Mouse (Mus musculus) myocyte (in vitro differentiated cells): Measurements from ENCODE around the gene Snapin. TPM values are rescaled to one million over a fixed set of nuclear protein-coding genes. Genes with fewer than 3 reads are reported as not detected.

Source experiments
- H3K27me3 ChIP-seq: one replicate; pipeline ENCODE4 v1.6.1; 2011; ENCODE audit not compliant: control insufficient read depth, insufficient read depth, insufficient read length
- H3K36me3 ChIP-seq: one replicate; pipeline ENCODE4 v1.6.1; 2011; ENCODE audit not compliant: control insufficient read depth, insufficient read depth
- H3K4me2 ChIP-seq: one replicate; pipeline ENCODE4 v1.6.1; 2011; ENCODE audit warnings: low read depth, control low read depth
- H3K4me3 ChIP-seq: one replicate; pipeline ENCODE4 v1.5.1; 2011; ENCODE audit warnings: mild to moderate bottlenecking, control low read depth, moderate library complexity
- H3K79me2 ChIP-seq: one replicate; pipeline ENCODE4 v1.6.1; 2011; ENCODE audit not compliant: control insufficient read depth, insufficient read depth
- H3ac ChIP-seq: one replicate; pipeline ENCODE4 v1.6.1; 2011; ENCODE audit not compliant: control insufficient read depth, insufficient read length
- CEBPB ChIP-seq: IDR thresholded peaks from 2 replicates; pipeline ENCODE4 v1.6.1; 2011; ENCODE audit warnings: mild to moderate bottlenecking, moderate library complexity; ENCODE audit not compliant: poor library complexity, insufficient read depth, severe bottlenecking
- E2F4 ChIP-seq: IDR thresholded peaks from one replicate; pipeline ENCODE4 v1.6.1; 2011; ENCODE audit warnings: mild to moderate bottlenecking, control low read depth, moderate library complexity; ENCODE audit not compliant: insufficient read depth
- MAX ChIP-seq: IDR thresholded peaks from one replicate; pipeline ENCODE4 v1.6.1; 2011; ENCODE audit warnings: low read depth, mild to moderate bottlenecking, control low read depth
- MYOD1 ChIP-seq, 3 experiments: IDR thresholded peaks; one replicate each; pipeline ENCODE4 v1.6.1; 2011; ENCODE audit warnings: control low read depth in 2 of 3, low read depth in 2 of 3, mild to moderate bottlenecking in 2 of 3, moderate library complexity in 1 of 3; ENCODE audit not compliant: insufficient read length in 2 of 3, control insufficient read depth in 1 of 3
- MYOG ChIP-seq, 3 experiments: IDR thresholded peaks; one replicate each; pipeline ENCODE4 v1.6.1; 2011; ENCODE audit warnings: control low read depth in 2 of 3, low read depth in 2 of 3, mild to moderate bottlenecking in 2 of 3; ENCODE audit not compliant: insufficient read length in 2 of 3, control insufficient read depth in 1 of 3, insufficient read depth in 1 of 3
- POLR2A ChIP-seq: IDR thresholded peaks from one replicate; pipeline ENCODE4 v1.6.1; 2011; ENCODE audit warnings: low read depth, mild to moderate bottlenecking, control low read depth, moderate library complexity; ENCODE audit not compliant: insufficient read length
- POLR2AphosphoS2 ChIP-seq: IDR thresholded peaks from one replicate; pipeline ENCODE4 v1.6.1; 2011; ENCODE audit warnings: low read depth, control low read depth; ENCODE audit not compliant: insufficient read length
- REST ChIP-seq: IDR thresholded peaks from one replicate; pipeline ENCODE4 v1.6.1; 2011; ENCODE audit warnings: mild to moderate bottlenecking, control low read depth, moderate library complexity; ENCODE audit not compliant: insufficient read depth, insufficient read length
- SRF ChIP-seq: IDR thresholded peaks from one replicate; pipeline ENCODE4 v1.6.1; 2011; ENCODE audit warnings: low read depth; ENCODE audit not compliant: control insufficient read depth, insufficient read length
- TCF12 ChIP-seq: IDR thresholded peaks from one replicate; pipeline ENCODE4 v1.6.1; 2011; ENCODE audit warnings: mild to moderate bottlenecking, control low read depth; ENCODE audit not compliant: poor library complexity, insufficient read depth, severe bottlenecking
- TCF3 ChIP-seq: IDR thresholded peaks from one replicate; pipeline ENCODE4 v1.6.1; 2011; ENCODE audit warnings: low read depth, control low read depth; ENCODE audit not compliant: insufficient read length
- USF1 ChIP-seq: IDR thresholded peaks from one replicate; pipeline ENCODE4 v1.6.1; 2011; ENCODE audit warnings: low read depth, mild to moderate bottlenecking, control low read depth, moderate library complexity
- polyA plus RNA-seq: library from polyadenylated mRNA; unstranded; fragments of >200 nt; fragmentation: generic; extraction: Trizol; gene quantifications from one replicate; pipeline ENCODE4 v1.2.1, GENCODE M21; 2012; ENCODE audit warnings: missing spikeins

The Snapin gene
- polyA plus RNA-seq, 1 experiment = 33.7 TPM

- H3K79me2 ChIP-seq = no peaks in the 10 kb centered on the region
- no peaks in the 10 kb centered on the region for H3K27me3 ChIP-seq
- no peak overlapping the region for H3K4me2 ChIP-seq
- TF ChIP-seq E2F4 (no peak), POLR2AphosphoS2 (no peak), USF1 (no peak), MYOG (IDR thresholded peaks at IDR 0.05; ENCODE audit: control insufficient read depth in 1 of 3, insufficient read depth in 1 of 3, insufficient read length in 2 of 3, low read depth in 2 of 3) (no peak), POLR2A (no peak), MYOD1 (IDR thresholded peaks at IDR 0.05; ENCODE audit: control insufficient read depth in 1 of 3, insufficient read length in 2 of 3, low read depth in 2 of 3) (no peak), CEBPB (no peak), TCF3 (no peak), SRF (no peak), MAX (no peak), REST (no peak), TCF12 (no peak)
- no peak overlapping the region for H3ac ChIP-seq
- H3K36me3 ChIP-seq = no peaks in the 10 kb centered on the region
- H3K4me3 ChIP-seq = no peak overlapping the region
Measured at GRCm38 (mm10) chr3:90448626-90449025, 42.2 kb downstream of the Snapin start.

GRCm38 (mm10) chr3:90447123-90447494 is 43.7 kb downstream of the Snapin start:
- Histone ChIP-seq H3K36me3 (no peaks in the 10 kb centered on the region), H3K79me2 (no peaks in the 10 kb centered on the region), H3K27me3 (no peaks in the 10 kb centered on the region), H3K4me3 (peak overlapping the region; percentile 2), H3K4me2 (peak overlapping the region; percentile 64), H3ac (no peak overlapping the region)
- TF ChIP-seq POLR2A (no peak), TCF12 (no peak), MYOD1 (IDR thresholded peaks at IDR 0.05; ENCODE audit: control insufficient read depth in 1 of 3, insufficient read length in 2 of 3, low read depth in 2 of 3) (no peak), POLR2AphosphoS2 (no peak), REST (no peak), TCF3 (no peak), E2F4 (no peak), MAX (no peak)

GRCm38 (mm10) chr3:90446389-90447122 is 44.3 kb downstream of the Snapin start:
- TF ChIP-seq TCF3 = no peak
- peak; percentile 35 for TF ChIP-seq POLR2A
- peak; percentile 74 for TF ChIP-seq USF1
- Histone ChIP-seq H3K4me2 (peak overlapping the region; percentile 64), H3K27me3 (no peaks in the 10 kb centered on the region), H3ac (no peak overlapping the region), H3K79me2 (no peaks in the 10 kb centered on the region), H3K4me3 (peak overlapping the region; percentile 2), H3K36me3 (no peaks in the 10 kb centered on the region)

- Histone ChIP-seq H3K4me3 (peak overlapping the region; percentile 2), H3K27me3 (no peaks in the 10 kb centered on the region)
Measured at GRCm38 (mm10) chr3:90445417-90446200, 45.2 kb downstream of the Snapin start.

GRCm38 (mm10) chr3:90443977-90444376 is 46.9 kb downstream of the Snapin start:
- Histone ChIP-seq H3K4me3 (no peak overlapping the region), H3K27me3 (no peaks in the 10 kb centered on the region)
- TF ChIP-seq TCF3 (no peak), MAX (no peak), E2F4 (no peak), REST (no peak)

More at GRCm38 (mm10) chr3:90445417-90446200, 45.2 kb downstream of the Snapin start:
- TF ChIP-seq USF1 = no peak
- no peak for TF ChIP-seq SRF
- no peak for TF ChIP-seq POLR2AphosphoS2
- no peak for TF ChIP-seq TCF3
- no peak for TF ChIP-seq MYOD1 (IDR thresholded peaks at IDR 0.05; ENCODE audit: control insufficient read depth in 1 of 3, insufficient read length in 2 of 3, low read depth in 2 of 3)
- no peak for TF ChIP-seq E2F4
- no peak for TF ChIP-seq POLR2A
- TF ChIP-seq MYOG (IDR thresholded peaks at IDR 0.05; ENCODE audit: control insufficient read depth in 1 of 3, insufficient read depth in 1 of 3, insufficient read length in 2 of 3, low read depth in 2 of 3) = no peak
- no peak for TF ChIP-seq CEBPB
- Histone ChIP-seq H3K79me2 (no peaks in the 10 kb centered on the region), H3K4me2 (peak overlapping the region; percentile 64), H3ac (no peak overlapping the region), H3K36me3 (no peaks in the 10 kb centered on the region)

More at GRCm38 (mm10) chr3:90443977-90444376, 46.9 kb downstream of the Snapin start:
- H3ac ChIP-seq = no peak overlapping the region
- H3K36me3 ChIP-seq = no peaks in the 10 kb centered on the region
- no peaks in the 10 kb centered on the region for H3K79me2 ChIP-seq
- H3K4me2 ChIP-seq = no peak overlapping the region
